Mouse (Mus musculus): Measurements from ENCODE around the gene Tmem9. TPM values are rescaled to one million over a fixed set of nuclear protein-coding genes. Genes with fewer than 3 reads are reported as not detected.

The Tmem9 gene
- polyA plus RNA-seq, 1 experiment from 2014 or later = 57.4 TPM

DNA sequence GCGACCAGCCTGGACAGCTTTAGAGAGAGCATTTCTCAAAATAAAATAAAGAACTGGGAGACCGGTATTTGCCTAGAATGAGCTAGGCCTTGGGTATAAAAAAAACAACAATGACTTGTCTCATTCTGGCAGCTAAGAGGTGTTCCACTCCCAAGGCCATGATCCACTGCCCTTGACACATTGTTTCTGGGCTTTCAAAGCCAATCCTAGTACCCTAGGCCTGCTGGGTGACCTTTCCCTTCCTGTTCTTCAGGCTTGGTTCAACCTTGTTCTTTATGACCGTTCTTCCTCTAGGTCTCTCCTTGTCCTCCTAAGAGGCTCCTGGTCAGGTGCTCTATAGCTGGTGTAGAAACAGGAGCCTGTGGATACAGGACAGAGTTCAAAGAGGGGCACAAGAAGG lies 35.4 kb upstream of the Tmem9 start:
- Histone ChIP-seq H3K27ac (ENCODE audit: low read depth) (no peak overlapping the region), H3K4me3 (ENCODE audit: low read depth, low read length) (no peak overlapping the region), H3K9ac (replicated peaks) (no peak overlapping the region), H3K27me3 (ENCODE audit: insufficient read depth, low read length) (0 out of 2 replicates have a peak, but pooled peaks cover 2% of the 10 kb centered on the region), H3K4me1 (ENCODE audit: insufficient read depth) (no peaks in the 10 kb centered on the region), H3K9me3 (ENCODE audit: low read length) (no peaks in the 10 kb centered on the region), H3K4me2 (ENCODE audit: low read depth, low read length) (no peak overlapping the region), H3K36me3 (replicated peaks; ENCODE audit: insufficient read depth, low read length) (no peaks in the 10 kb centered on the region)
- WGBS (ENCODE audit: insufficient replicate concordance) = 80% methylated on average over 3 of the region's 3 CpGs
- ATAC-seq = no peak
- no peak for TF ChIP-seq CTCF (IDR thresholded peaks at IDR 0.05; ENCODE audit: low read depth)
- TF ChIP-seq EP300 (IDR thresholded peaks at IDR 0.05; ENCODE audit: low read depth) = no peak
- DNase-seq = no peak

DNA sequence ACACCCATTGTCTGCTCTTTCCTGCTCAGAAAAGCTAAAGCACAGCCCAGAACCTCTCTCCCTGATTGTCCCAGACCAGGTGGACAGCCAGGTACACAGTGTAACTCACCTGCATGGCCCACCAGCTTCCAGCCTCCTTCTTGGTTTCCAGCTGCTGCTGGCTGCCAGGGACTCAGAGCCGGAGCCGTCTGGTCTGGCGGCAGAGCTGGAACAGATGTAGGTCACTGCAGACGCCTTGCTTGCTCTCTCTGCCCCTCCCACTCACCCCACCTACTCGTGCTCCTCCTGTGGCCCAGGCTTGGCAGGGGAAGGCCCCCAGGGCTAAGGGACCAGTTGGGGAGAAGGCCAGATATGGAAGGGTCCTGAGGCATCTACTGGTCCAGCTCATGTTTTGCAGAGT lies 23.8 kb upstream of the Tmem9 start:
- 54% methylated on average over 5 of the region's 5 CpGs for WGBS (ENCODE audit: insufficient replicate concordance)
- H3K4me3 ChIP-seq (ENCODE audit: low read depth, low read length) = no peak overlapping the region
- H3K4me1 ChIP-seq (ENCODE audit: insufficient read depth) = no peaks in the 10 kb centered on the region
- DNase-seq (no peak), ATAC-seq (no peak)
- H3K4me2 ChIP-seq (ENCODE audit: low read depth, low read length) = no peak overlapping the region
- H3K36me3 ChIP-seq (replicated peaks; ENCODE audit: insufficient read depth, low read length) = no peaks in the 10 kb centered on the region
- H3K27me3 ChIP-seq (ENCODE audit: insufficient read depth, low read length) = no peaks in the 10 kb centered on the region
- no peak overlapping the region for H3K27ac ChIP-seq (ENCODE audit: low read depth)
- TF ChIP-seq EP300 (IDR thresholded peaks at IDR 0.05; ENCODE audit: low read depth) (no peak), CTCF (IDR thresholded peaks at IDR 0.05; ENCODE audit: low read depth) (no peak)
- no peak overlapping the region for H3K9ac ChIP-seq (replicated peaks)
- H3K9me3 ChIP-seq (ENCODE audit: low read length) = no peaks in the 10 kb centered on the region

DNA sequence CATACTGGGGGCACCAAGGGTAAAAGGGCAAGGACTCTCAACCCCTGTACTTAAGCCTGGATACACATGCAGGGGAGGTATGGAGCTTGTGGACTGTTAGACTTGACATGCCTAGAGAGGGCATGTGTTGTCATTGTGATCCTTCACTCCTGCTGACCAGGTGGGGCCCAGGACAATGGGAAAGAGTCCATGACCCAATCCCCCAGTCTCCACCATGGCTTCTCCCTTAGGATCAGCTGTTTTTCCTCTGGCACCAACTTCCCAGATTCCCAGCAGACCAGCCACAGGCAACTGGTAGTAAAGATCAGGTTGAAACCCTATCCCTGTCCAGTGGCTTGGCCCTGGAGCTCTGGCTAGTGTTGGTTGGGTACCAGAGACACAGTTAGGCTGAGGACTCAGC lies 18.1 kb upstream of the Tmem9 start:
- TF ChIP-seq EP300 (IDR thresholded peaks at IDR 0.05; ENCODE audit: low read depth) (no peak), CTCF (IDR thresholded peaks at IDR 0.05; ENCODE audit: low read depth) (no peak)
- no peak for ATAC-seq
- H3K4me3 ChIP-seq (ENCODE audit: low read depth, low read length) = no peak overlapping the region
- no peak overlapping the region for H3K27ac ChIP-seq (ENCODE audit: low read depth)
- no peak overlapping the region for H3K9ac ChIP-seq (replicated peaks)
- no peaks in the 10 kb centered on the region for H3K27me3 ChIP-seq (ENCODE audit: insufficient read depth, low read length)
- no peaks in the 10 kb centered on the region for H3K36me3 ChIP-seq (replicated peaks; ENCODE audit: insufficient read depth, low read length)
- DNase-seq = no peak
- H3K4me2 ChIP-seq (ENCODE audit: low read depth, low read length) = no peak overlapping the region
- peaks cover 4% of the 10 kb centered on the region; the same call in 1 of the 2 replicates for H3K4me1 ChIP-seq (ENCODE audit: insufficient read depth)
- H3K9me3 ChIP-seq (ENCODE audit: low read length) = no peaks in the 10 kb centered on the region

DNA sequence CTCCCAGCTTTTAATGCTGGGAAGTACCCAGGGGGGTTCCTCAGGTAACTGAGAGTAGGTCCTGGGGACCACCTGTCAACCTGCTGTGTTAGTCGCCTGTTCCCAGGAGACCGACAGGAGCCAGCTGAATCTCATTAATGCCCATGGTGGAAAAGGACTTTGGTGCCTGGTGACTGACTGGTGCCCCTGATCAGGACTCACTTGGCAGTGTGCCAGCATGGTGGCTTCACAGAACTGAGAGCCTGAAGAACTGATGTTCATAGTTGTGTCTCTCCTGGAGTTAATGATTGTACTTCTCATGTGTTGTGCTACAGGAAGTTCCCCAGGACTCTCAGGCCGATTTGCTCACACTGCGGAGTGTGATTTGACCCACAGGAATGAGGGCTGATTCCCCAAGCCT lies 14.5 kb upstream of the Tmem9 start:
- H3K4me3 ChIP-seq (ENCODE audit: low read depth, low read length) = no peak overlapping the region
- peak; percentile 46 for DNase-seq
- peaks cover 4% of the 10 kb centered on the region; the same call in 1 of the 2 replicates for H3K4me1 ChIP-seq (ENCODE audit: insufficient read depth)
- H3K36me3 ChIP-seq (replicated peaks; ENCODE audit: insufficient read depth, low read length) = no peaks in the 10 kb centered on the region
- H3K9me3 ChIP-seq (ENCODE audit: low read length) = no peaks in the 10 kb centered on the region
- H3K4me2 ChIP-seq (ENCODE audit: low read depth, low read length) = no peak overlapping the region
- TF ChIP-seq EP300 (IDR thresholded peaks at IDR 0.05; ENCODE audit: low read depth) (no peak), CTCF (IDR thresholded peaks at IDR 0.05; ENCODE audit: low read depth) (no peak)
- H3K27ac ChIP-seq (ENCODE audit: low read depth) = no peak overlapping the region
- no peak for ATAC-seq
- no peak overlapping the region for H3K9ac ChIP-seq (replicated peaks)
- 69% methylated on average over 4 of the region's 4 CpGs for WGBS (ENCODE audit: insufficient replicate concordance)
- no peaks in the 10 kb centered on the region for H3K27me3 ChIP-seq (ENCODE audit: insufficient read depth, low read length)

DNA sequence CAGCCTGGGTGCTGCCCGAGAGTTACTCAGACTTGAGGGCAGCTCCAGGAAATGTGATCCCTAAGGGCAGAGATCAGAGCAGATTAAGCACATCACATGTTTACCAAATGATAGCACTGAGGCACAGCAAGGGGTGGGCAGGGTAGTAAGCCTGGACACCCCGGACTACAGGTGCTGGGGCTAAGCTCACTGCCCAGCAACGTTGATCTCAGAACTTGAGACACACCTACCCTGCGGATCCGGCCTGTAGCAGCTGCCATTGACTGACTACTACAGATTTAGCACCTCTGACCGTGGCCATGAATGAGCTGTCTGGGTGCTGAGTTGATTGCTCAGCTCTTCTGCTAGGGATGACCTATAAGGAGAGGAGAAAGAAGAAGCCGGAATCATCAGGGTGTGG lies 10.4 kb upstream of the Tmem9 start:
- Histone ChIP-seq H3K4me1 (ENCODE audit: insufficient read depth) (peaks cover 6% of the 10 kb centered on the region), H3K27me3 (ENCODE audit: insufficient read depth, low read length) (no peaks in the 10 kb centered on the region), H3K4me3 (ENCODE audit: low read depth, low read length) (no peak overlapping the region), H3K9me3 (ENCODE audit: low read length) (no peaks in the 10 kb centered on the region), H3K4me2 (ENCODE audit: low read depth, low read length) (no peak overlapping the region), H3K36me3 (replicated peaks; ENCODE audit: insufficient read depth, low read length) (no peaks in the 10 kb centered on the region), H3K9ac (replicated peaks) (no peak overlapping the region), H3K27ac (ENCODE audit: low read depth) (no peak overlapping the region)
- ATAC-seq = no peak
- 56% methylated on average over 7 of the region's 7 CpGs for WGBS (ENCODE audit: insufficient replicate concordance)
- DNase-seq = no peak
- TF ChIP-seq EP300 (IDR thresholded peaks at IDR 0.05; ENCODE audit: low read depth) (no peak), CTCF (IDR thresholded peaks at IDR 0.05; ENCODE audit: low read depth) (no peak)

DNA sequence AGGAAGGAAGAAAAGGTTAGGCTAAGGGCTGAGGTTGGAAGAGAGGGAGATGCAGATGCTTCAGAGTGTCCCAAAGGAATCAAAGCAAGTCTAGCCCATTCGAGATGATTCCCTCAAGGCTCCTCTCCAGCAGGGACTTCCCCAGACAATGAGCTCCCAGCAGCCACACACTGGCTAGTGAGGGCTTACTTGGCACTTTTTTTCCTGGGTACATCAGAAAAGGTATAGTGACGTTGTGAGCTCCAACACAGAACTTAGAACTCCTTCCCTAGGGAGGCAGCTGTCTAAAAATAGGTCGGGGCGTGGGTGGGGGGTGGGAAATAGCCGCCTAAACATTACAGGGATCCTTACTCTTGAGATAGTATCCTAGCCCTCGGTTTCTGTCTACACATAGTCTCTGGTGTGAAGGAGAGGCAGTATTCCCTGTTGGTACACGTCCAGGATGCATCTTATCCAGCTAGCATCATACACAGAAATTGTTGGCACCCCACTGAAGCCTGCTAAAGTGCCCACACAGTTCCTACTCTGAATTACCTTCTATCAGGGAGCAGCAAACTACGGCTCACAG lies 8.1 kb upstream of the Tmem9 start:
- no peak overlapping the region for H3K4me3 ChIP-seq (ENCODE audit: low read depth, low read length)
- no peaks in the 10 kb centered on the region for H3K27me3 ChIP-seq (ENCODE audit: insufficient read depth, low read length)
- H3K4me1 ChIP-seq (ENCODE audit: insufficient read depth) = peaks cover 2% of the 10 kb centered on the region; the same call in 1 of the 2 replicates
- no peak for DNase-seq
- H3K36me3 ChIP-seq (replicated peaks; ENCODE audit: insufficient read depth, low read length) = no peaks in the 10 kb centered on the region
- no peak overlapping the region for H3K9ac ChIP-seq (replicated peaks)
- no peak overlapping the region for H3K4me2 ChIP-seq (ENCODE audit: low read depth, low read length)
- 53% methylated on average over 8 of the region's 8 CpGs for WGBS (ENCODE audit: insufficient replicate concordance)
- no peak for ATAC-seq
- H3K9me3 ChIP-seq (ENCODE audit: low read length) = no peaks in the 10 kb centered on the region
- no peak overlapping the region for H3K27ac ChIP-seq (ENCODE audit: low read depth)
- TF ChIP-seq CTCF (IDR thresholded peaks at IDR 0.05; ENCODE audit: low read depth) (no peak), EP300 (IDR thresholded peaks at IDR 0.05; ENCODE audit: low read depth) (no peak)

Data from liver, postnatal 0 days (tissue).